Mouse (Mus musculus): Measurements from ENCODE around the gene Ppp1r12b.

DNA sequence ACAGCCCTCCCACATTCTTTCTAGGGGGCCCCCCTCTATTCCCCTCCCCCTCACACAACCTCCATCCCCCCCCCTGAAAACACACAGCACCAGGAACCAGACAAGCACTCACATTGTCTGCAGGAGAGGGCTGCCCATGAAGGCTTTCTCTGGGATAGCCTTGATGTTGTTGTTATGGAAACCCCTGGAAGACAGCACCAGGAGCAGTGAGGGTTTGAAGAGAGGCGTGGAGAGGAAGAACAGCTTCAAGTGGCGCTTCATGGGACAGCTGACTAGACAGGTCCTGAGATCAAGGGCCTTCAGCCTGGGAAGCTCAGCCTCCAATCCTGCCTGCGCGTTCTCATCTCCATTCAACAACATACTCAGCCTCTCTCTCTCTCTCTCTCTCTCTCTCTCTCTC lies 47.6 kb upstream of the Ppp1r12b start:
- no peak for TF ChIP-seq CTCF (IDR thresholded peaks at IDR 0.05; ENCODE audit: borderline replicate concordance, insufficient read depth, low read depth, low read length)
- no peak for TF ChIP-seq POLR2A (IDR thresholded peaks at IDR 0.05; ENCODE audit: borderline replicate concordance, insufficient read depth, low read length)
